Mouse (Mus musculus): ENCODE data around the gene Rgl1. TPM values are rescaled to one million over a fixed set of nuclear protein-coding genes. Genes with fewer than 3 reads are reported as not detected.

Rgl1 gene
- polyA plus RNA-seq (2015; fragmentation: Nextera tagmentation; extraction: Ambion mirVana): 21.2 and 22.8 TPM in 2 replicates

DNA sequence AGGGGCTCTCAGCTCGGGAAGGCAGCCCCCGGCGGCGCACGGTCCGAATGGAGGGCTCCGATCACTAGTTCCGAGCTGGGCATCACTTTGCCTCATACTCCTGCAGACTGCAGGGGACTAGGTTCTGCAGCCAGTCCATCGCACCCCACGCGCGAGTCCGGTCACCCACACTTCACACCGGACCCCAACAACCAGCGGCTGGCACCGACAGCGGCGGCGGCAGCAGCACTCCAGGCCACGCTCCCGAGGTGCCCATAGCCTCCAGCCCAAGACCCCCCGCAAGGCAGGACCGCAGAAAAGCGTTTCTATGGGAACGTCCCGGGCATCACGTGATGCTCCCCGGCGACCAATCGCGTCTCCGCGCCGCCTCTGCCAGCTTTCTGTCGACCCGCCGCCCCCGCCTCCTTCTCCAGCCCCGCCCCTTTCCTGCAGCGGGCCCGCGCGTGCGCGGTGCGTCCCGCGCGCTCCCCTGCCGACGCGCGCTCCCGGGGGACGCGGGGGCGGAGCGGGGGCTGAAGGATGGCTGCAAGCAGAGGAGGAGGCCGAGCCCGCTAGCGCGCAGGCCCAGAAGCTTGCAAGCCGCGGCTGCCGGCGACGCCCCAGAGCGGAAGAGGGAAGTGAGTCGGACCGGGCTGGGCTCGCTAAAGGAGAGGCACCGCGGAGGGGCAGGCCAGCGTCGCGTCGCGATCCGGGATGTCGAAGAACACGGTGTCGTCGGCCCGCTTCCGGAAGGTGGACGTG, at the start of gene Rgl1, which contains the start of gene Arpc5:
TSS of gene Rgl1 (minus strand) at position 320 of the 741 bp plus-strand sequence.
TSS of gene Arpc5 (plus strand) at position 511 of the 741 bp plus-strand sequence.
- ATAC-seq (replicated peaks): peak; percentile 98
- H3K27ac ChIP-seq (replicated peaks): peak within 1 kb of the TSS; percentile 84
- H3K4me3 ChIP-seq: peak within 1 kb of the TSS; percentile 80
- peak within 1 kb of the TSS; percentile 86 for H3K9ac ChIP-seq (replicated peaks)
- peaks cover 28% of the 10 kb centered on the region for H3K4me1 ChIP-seq
- no peaks in the 10 kb centered on the region for H3K9me3 ChIP-seq
- H3K36me3 ChIP-seq: peaks cover 14% of the 10 kb centered on the region
- H3K27me3 ChIP-seq: no peaks in the 10 kb centered on the region
- H3K4me2 ChIP-seq (replicated peaks): peak within 1 kb of the TSS; percentile 96
- under 1% methylated on average over 85 of the region's 86 CpGs for WGBS

DNA sequence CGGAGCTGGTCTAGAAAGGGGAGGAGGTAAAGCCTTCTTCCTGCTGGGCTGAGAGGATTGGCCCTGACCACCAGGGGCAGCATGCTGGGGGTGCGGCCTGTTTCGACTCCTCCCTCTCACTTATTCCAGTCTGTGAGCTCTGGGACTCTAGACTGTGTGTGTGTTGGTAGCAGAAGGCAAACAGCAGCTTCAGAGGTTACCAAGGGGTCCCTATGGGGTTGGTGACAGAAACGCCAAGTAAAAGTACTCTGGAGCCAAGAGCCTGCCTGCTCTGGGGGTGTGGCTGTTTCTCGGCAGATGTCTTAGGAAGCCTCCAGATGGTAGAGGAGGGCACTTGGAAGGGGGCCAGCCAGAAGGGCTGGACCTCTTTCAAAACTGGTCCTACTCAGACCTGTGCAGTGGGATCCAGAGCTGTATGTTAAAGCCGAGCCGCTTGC, 49.1 kb upstream of the Rgl1 start:
- 33% methylated on average over 7 of the region's 7 CpGs for WGBS
- H3K4me1 ChIP-seq: peaks cover 44% of the 10 kb centered on the region
- H3K9ac ChIP-seq (replicated peaks): no peak overlapping the region
- H3K4me3 ChIP-seq: no peak overlapping the region
- H3K36me3 ChIP-seq: no peaks in the 10 kb centered on the region
- H3K27me3 ChIP-seq: no peaks in the 10 kb centered on the region
- peak; percentile 83 for ATAC-seq (replicated peaks)
- H3K4me2 ChIP-seq (replicated peaks): no peak overlapping the region
- peak overlapping the region; percentile 90 for H3K27ac ChIP-seq (replicated peaks)
- H3K9me3 ChIP-seq: no peaks in the 10 kb centered on the region

DNA sequence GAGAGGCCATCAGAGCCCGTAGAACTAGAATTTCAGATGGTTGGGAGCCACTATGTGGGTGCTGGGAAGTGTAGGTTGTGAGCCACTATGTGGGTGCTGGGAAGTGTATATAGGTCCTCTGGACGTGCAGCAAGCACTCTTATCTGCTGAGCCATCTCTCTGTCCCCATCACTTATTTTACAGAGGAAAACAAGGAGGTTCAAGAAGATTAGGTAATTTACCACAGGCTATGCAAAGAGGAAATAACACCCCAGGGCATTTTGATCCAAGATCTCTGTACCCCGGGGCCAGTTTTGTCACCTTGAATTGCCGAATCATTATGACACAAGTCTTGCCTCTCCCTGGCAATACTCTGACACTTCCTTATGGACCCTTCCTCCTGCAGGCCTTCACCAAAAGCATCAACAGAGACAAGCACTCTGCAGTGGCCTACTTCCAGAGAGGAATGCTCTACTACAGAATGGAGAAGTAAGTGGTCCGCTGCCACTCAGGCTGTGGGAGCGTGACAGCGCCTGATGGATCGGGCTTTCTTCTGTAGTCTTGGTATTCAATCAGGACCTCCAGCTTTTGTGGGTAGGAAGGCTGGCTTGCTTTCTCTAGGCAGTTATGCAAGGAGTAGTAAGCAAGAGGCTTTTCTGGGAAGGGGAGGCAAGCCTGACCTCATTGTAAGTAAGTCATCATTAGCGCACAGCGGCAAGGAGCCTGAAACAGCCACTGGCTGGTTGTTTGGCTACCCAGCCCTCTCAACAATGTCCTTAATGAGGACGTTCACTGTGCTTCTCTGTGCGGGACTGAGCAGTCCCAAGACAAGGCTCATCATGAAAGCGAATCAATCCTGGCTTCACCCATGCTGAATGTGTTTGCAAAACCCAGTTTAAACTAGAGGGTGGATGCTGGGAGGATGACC, 44.6 kb upstream of the Rgl1 start:
- WGBS: 40% methylated on average over 13 of the region's 13 CpGs
- H3K27me3 ChIP-seq: no peaks in the 10 kb centered on the region
- no peak overlapping the region for H3K4me3 ChIP-seq
- H3K9me3 ChIP-seq: no peaks in the 10 kb centered on the region
- no peaks in the 10 kb centered on the region for H3K36me3 ChIP-seq
- H3K4me1 ChIP-seq: peaks cover 20% of the 10 kb centered on the region
- H3K4me2 ChIP-seq (replicated peaks): no peak overlapping the region
- ATAC-seq (replicated peaks): 0 out of 2 replicates have a peak, but pooled peaks have one; percentile 7
- no peak overlapping the region; the same call in 1 of the 2 replicates for H3K27ac ChIP-seq (replicated peaks)
- H3K9ac ChIP-seq (replicated peaks): no peak overlapping the region

DNA sequence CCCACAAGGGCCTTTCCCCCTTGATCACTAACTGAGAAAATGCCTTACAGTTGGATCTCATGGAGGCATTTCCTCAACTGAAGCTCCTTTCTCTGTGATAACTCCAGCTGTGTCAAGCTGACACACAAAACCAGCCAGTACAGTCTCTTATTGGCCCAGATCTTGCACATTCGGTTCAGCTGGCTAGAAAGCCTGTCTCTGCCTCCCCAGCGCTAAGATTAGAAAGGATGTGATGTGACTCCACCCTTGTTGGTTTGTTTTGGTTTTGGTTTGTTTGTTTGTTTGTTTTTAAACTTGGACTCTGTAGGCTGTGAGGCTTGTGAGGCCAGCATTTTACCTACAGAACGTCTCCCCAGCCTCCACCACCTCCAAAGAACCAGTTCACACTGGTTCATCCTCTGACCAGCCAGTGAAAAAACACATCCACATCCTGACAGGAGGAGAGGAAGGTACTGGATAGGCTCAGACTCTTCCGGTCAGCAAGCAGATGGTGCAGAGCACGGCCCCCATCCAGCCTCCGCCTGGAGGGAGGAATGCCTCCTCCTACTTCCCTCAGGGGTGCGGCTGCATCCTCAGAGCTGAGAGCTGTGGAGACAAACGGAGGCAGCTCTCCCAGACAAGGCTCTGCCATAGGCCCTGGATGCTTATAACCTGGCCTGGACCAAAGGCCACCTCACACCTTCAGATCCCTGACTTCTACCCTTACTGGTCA, 43.5 kb upstream of the Rgl1 start:
- Histone ChIP-seq H3K9me3 (no peaks in the 10 kb centered on the region), H3K27ac (replicated peaks) (no peak overlapping the region), H3K27me3 (no peaks in the 10 kb centered on the region), H3K4me3 (no peak overlapping the region), H3K4me2 (replicated peaks) (no peak overlapping the region), H3K9ac (replicated peaks) (no peak overlapping the region), H3K4me1 (peaks cover 9% of the 10 kb centered on the region), H3K36me3 (no peaks in the 10 kb centered on the region)
- ATAC-seq (replicated peaks): peak; percentile 30; the same call in 1 of the 2 replicates
- 56% methylated on average over 8 of the region's 8 CpGs for WGBS

DNA sequence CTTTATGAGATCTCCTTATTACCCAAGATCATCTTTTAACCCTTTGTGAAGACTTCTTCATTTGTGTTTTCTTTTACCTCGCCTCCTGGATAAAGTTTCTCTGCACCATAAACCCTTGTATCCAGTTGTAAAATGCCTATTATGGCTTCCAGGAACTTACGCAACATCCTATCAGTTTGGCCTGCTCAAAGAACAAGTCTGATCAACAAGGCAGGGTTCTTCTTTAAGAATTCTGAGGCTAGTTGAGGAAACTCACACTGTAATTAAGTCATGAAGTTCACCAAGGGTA, 42.2 kb upstream of the Rgl1 start:
- no peak for ATAC-seq (replicated peaks)
- Histone ChIP-seq H3K27ac (replicated peaks) (no peak overlapping the region), H3K9me3 (no peaks in the 10 kb centered on the region), H3K4me3 (no peak overlapping the region), H3K9ac (replicated peaks) (no peak overlapping the region), H3K4me1 (peaks cover 5% of the 10 kb centered on the region), H3K4me2 (replicated peaks) (no peak overlapping the region), H3K36me3 (no peaks in the 10 kb centered on the region), H3K27me3 (no peaks in the 10 kb centered on the region)
- WGBS: 84% methylated on average over 2 of the region's 2 CpGs

DNA sequence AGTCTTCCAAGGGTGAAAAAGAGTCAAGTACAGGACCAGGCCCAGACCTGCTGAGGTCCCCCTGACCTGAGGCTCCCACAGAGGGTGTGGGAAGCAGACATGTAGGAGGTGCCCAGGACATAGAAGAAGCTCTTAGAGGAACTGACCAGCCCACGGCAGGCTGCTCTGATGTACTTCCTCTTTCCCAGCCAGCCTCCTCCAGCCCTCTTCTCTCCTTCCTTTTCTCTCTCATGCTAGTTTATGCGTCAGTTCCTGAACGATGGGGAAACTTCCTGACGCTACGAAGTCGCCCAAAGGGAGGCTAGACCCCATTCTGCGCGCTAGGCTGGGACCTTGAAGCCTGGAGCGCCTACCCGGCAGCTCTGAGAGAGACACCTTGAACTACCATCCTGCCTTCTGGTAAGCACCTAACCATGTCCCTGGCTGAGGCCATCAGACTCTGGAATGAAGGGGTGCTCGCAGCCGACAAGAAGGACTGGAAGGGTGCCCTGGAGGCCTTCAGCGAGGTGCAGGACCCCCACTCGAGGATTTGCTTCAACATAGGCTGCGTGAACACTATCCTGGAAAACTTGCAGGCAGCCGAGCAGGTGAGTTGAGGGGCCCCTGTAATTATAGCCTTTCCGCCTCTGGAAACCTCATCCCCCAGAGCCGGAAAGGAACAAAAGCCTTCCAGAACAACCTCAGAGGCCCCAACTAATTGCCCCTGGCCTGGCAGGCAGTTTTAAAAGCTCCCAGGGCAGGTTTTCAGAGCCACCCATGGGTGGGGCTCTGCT, 41.7 kb upstream of the Rgl1 start:
- Histone ChIP-seq H3K9me3 (no peaks in the 10 kb centered on the region), H3K9ac (replicated peaks) (no peak overlapping the region), H3K27me3 (no peaks in the 10 kb centered on the region), H3K4me1 (peaks cover 5% of the 10 kb centered on the region), H3K4me2 (replicated peaks) (no peak overlapping the region), H3K27ac (replicated peaks) (no peak overlapping the region), H3K36me3 (no peaks in the 10 kb centered on the region), H3K4me3 (no peak overlapping the region)
- 73% methylated on average over 18 of the region's 18 CpGs for WGBS
- ATAC-seq (replicated peaks): no peak

DNA sequence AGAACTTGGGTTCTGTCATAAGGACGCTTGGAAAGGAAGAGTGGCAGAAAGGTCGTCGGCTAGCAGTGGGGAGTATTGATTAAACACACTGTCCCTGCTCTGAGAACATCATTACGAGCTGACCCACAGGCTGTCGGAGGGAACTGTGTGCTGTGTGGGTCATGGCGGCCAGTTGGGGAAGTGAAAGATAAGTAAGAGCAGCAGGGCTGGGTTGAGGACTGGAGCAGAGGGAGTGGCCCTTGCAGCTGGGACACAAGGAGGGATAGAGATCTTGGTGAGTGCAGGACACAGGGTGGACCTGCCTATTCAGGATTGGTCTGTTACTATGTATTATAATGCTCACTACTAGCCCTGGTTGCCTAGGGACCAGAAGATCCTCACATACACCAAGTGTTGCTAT, 38.8 kb upstream of the Rgl1 start:
- H3K27me3 ChIP-seq: no peaks in the 10 kb centered on the region
- H3K4me3 ChIP-seq: no peak overlapping the region
- no peaks in the 10 kb centered on the region for H3K36me3 ChIP-seq
- no peak for ATAC-seq (replicated peaks)
- H3K27ac ChIP-seq (replicated peaks): no peak overlapping the region
- no peak overlapping the region for H3K9ac ChIP-seq (replicated peaks)
- H3K9me3 ChIP-seq: no peaks in the 10 kb centered on the region
- H3K4me2 ChIP-seq (replicated peaks): no peak overlapping the region
- 90% methylated on average over 6 of the region's 6 CpGs for WGBS
- peaks cover 1% of the 10 kb centered on the region; the same call in 1 of the 2 replicates for H3K4me1 ChIP-seq

DNA sequence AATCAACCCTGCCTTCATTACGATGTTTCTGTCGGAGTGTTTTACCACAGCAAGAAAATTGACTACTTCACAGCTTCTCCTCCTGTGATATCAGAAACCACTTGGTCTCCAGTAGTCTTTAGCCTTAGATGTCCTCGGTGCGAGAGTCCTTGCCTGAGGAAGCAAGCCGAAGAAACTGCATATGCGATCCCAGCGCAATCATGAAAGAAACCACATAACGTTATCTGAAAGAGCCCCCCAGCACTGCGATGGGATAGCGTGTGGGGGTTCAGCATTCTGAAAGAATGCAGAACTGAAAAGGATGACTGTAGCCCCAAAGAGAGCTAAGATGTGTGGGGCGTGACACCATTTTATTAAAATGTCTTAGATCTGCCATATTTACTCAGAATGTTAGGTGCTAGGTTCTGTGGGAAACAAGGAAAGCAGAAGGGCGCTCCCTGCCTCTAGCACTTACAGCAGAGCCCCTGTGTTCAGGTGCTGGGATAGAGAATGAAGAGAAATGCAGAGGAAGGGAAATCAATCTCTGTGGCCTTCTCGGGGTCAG, 34.6 kb upstream of the Rgl1 start:
- no peaks in the 10 kb centered on the region for H3K9me3 ChIP-seq
- no peak overlapping the region for H3K9ac ChIP-seq (replicated peaks)
- no peaks in the 10 kb centered on the region for H3K36me3 ChIP-seq
- no peak for ATAC-seq (replicated peaks)
- H3K27ac ChIP-seq (replicated peaks): no peak overlapping the region
- no peak overlapping the region for H3K4me2 ChIP-seq (replicated peaks)
- H3K4me1 ChIP-seq: peaks cover 3% of the 10 kb centered on the region; the same call in 1 of the 2 replicates
- no peaks in the 10 kb centered on the region for H3K27me3 ChIP-seq
- WGBS: 87% methylated on average over 13 of the region's 13 CpGs
- no peak overlapping the region for H3K4me3 ChIP-seq

DNA sequence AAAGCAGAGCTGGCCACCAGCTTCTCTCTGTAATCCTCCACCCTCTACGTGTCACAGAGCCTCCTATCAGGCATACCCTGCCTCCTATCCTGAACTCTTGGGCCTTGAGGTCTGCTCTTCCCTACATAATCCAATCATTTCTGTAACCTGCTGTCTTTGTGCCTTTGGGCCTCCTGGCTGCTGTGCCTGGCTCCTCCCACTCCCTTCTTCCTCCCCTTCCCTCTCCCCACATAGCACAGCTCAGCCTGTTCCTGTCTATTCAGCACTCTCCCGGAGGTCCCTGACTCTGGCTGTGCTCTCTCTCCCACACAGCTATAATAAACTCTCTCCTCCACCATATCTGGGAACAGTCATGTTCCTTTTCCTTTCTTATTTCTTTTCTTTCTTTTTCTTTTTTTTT, 33.7 kb upstream of the Rgl1 start, which contains the start of gene Ncf2:
TSS of gene Ncf2 (plus strand) at position 298 of the 400 bp plus-strand sequence.
- ATAC-seq (replicated peaks): peak; percentile 75

DNA sequence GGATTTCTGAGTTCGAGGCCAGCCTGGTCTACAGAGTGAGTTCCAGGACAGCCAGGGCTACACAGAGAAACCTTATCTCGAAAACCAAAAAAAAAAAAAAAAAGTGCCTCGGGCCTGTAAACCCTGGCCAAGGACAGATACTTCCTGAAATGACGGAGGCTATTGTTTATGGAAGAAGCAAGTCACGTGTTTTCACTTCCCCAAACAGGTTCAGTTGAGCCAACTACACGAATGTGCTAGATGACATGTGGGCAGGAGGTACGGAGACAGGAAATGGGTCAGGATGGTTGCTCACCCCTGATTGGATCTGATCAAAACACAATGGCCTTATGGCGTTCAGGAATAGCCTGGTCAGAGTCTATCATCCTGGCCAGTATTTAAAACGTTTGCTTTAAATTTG, 32.0 kb upstream of the Rgl1 start:
- Histone ChIP-seq H3K4me2 (replicated peaks) (no peak overlapping the region), H3K4me3 (no peak overlapping the region)
- 85% methylated on average over 9 of the region's 9 CpGs for WGBS

More for the DNA sequence above, 33.7 kb upstream of the Rgl1 start, which contains the start of gene Ncf2:
- H3K4me2 ChIP-seq (replicated peaks): no peak within 1 kb of the TSS
- H3K4me3 ChIP-seq: no peak within 1 kb of the TSS
- peaks cover 3% of the 10 kb centered on the region; the same call in 1 of the 2 replicates for H3K4me1 ChIP-seq
- no peak within 1 kb of the TSS for H3K9ac ChIP-seq (replicated peaks)
- H3K27ac ChIP-seq (replicated peaks): 0 out of 2 replicates have a peak within 1 kb of the TSS, but pooled peaks have one; percentile 19
- H3K36me3 ChIP-seq: no peaks in the 10 kb centered on the region
- no peaks in the 10 kb centered on the region for H3K9me3 ChIP-seq
- WGBS: 8% methylated on average over 2 of the region's 2 CpGs
- H3K27me3 ChIP-seq: no peaks in the 10 kb centered on the region

More for the DNA sequence above, 32.0 kb upstream of the Rgl1 start:
- H3K27me3 ChIP-seq: no peaks in the 10 kb centered on the region
- no peak overlapping the region for H3K9ac ChIP-seq (replicated peaks)
- ATAC-seq (replicated peaks): no peak
- H3K4me1 ChIP-seq: peaks cover 3% of the 10 kb centered on the region; the same call in 1 of the 2 replicates
- H3K36me3 ChIP-seq: no peaks in the 10 kb centered on the region
- no peaks in the 10 kb centered on the region for H3K9me3 ChIP-seq
- no peak overlapping the region for H3K27ac ChIP-seq (replicated peaks)

Data from forebrain, embryonic 15.5 days (tissue).